Mouse (Mus musculus) lung, postnatal 0 days (tissue): ENCODE data around the gene Rbfox1.

Experiments used
- CTCF ChIP-seq: IDR thresholded peaks from 2 replicates; pipeline ENCODE4 v1.5.1; 2016; ENCODE audit warnings: antibody characterized with exemption, mild to moderate bottlenecking
- EP300 ChIP-seq: IDR thresholded peaks from 2 replicates; pipeline ENCODE4 v1.6.1; 2016; ENCODE audit warnings: antibody characterized with exemption, mild to moderate bottlenecking, control low read depth

DNA sequence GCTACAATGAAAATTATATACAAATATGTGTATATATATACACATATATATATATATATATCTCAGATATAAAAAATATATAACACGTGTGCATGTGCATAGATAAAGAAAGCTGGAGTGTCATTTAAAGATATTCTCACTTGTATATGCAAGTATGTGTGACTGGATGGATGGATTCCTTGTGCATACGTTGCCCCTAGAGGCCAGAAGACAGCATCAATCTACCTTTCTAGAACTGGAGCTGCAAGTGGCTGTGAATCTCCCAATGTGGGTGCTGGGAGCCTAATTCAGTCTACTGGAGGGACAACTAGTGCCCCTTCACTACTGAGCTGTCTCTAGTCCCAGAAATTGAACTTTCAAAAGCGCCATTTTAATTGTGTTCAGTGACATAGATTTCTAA lies 471.8 kb downstream of the Rbfox1 start:
- no peak for TF ChIP-seq EP300
- no peak for TF ChIP-seq CTCF
